Mouse (Mus musculus) megakaryocyte-erythroid progenitor cell, adult 5 weeks (primary cell): ENCODE data around the gene Dnajc21. TPM values are rescaled to one million over a fixed set of nuclear protein-coding genes. Genes with fewer than 3 reads are reported as not detected.

Experiments used
- polyA plus RNA-seq: library from polyadenylated mRNA; stranded (reverse); fragments of >175 nt; gene quantifications from 2 replicates; pipeline ENCODE4 v1.2.3, GENCODE M21; 2012

The Dnajc21 gene
- polyA plus RNA-seq = 9.8 and 21.7 TPM in 2 replicates

GRCm38 (mm10) chr15:10470151-10470831 lies at the start of gene Dnajc21:
Gene Dnajc21 (minus strand): TSS chr15:10470516.

GRCm38 (mm10) chr15:10485484-10486364 lies 15.4 kb upstream of the Dnajc21 start, which contains the start of the genes Brix1 and Rad1:
Gene Brix1 (minus strand): TSS chr15:10485947.
Gene Rad1 (plus strand): TSS chr15:10486018.

Other genes starting within 250 kb of the Dnajc21 start
- not detected in 2 replicates for gene Gm21973, start 145.1 kb downstream of the Dnajc21 start, polyA plus RNA-seq
- not detected in 2 replicates for gene Agxt2, start 112.0 kb downstream of the Dnajc21 start, polyA plus RNA-seq
- gene Brix1, start 15.4 kb upstream of the Dnajc21 start, polyA plus RNA-seq = 82.4 and 118 TPM in 2 replicates
- 3.4 and 4.4 TPM in 2 replicates for gene Rad1, start 15.5 kb upstream of the Dnajc21 start, polyA plus RNA-seq
- gene Ttc23l, start 88.2 kb upstream of the Dnajc21 start, polyA plus RNA-seq = not detected in 2 replicates
- 1.0 and 1.4 TPM in 2 replicates for gene Rai14, start 244.1 kb upstream of the Dnajc21 start, polyA plus RNA-seq